Mouse (Mus musculus): Measurements from ENCODE around the gene Myo15. TPM values are rescaled to one million over a fixed set of nuclear protein-coding genes. Genes with fewer than 3 reads are reported as not detected.

The Myo15 gene
- total RNA-seq, 2 experiments from 2014 or later, result 0.07 TPM

DNA sequence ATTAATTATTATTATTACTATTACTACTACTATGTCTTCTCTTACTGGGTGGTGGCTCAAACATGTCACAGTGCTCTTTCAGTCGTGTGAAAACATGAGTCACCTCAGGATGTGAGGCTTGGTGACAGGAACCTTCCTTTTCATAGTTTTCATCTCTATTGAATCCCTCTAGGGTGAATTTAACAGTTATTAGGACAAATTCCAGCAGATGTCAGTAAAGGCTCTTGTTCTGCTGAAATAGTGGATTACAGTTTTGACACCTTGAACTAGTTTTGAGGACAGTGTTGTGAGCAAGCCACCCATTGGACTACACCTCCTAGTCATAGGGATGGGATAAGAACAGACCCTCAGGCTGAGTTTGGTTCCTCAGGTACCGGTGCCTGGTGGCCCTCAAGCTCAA, 26.6 kb downstream of the Myo15 start:
- ATAC-seq (ENCODE audit: poor library complexity, severe bottlenecking), result no peak

GRCm38 (mm10) chr11:60507281-60507680, 38.1 kb downstream of the Myo15 start:
- ATAC-seq (ENCODE audit: poor library complexity, severe bottlenecking), result no peak

DNA sequence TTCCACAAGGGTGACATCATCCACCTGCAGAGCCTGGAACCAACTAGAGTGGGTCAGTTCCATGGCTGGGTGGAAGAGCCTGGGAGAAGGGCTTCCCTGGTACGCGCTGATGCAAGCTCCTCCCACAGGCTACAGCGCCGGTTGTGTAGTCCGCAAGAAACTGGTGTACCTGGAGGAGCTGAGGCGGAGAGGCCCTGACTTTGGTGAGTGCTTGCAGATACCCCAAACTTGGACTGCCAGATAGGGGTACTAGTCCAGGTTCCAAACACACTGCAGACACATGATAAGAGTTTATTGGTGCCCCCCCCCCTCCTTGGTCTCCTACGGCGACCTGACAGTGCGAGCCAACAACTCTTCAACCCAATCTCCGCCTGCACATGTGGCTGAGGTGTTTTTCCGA, 39.8 kb downstream of the Myo15 start:
- ATAC-seq (ENCODE audit: poor library complexity, severe bottlenecking), result 0 out of 2 replicates have a peak, but pooled peaks have one; percentile 6

GRCm38 (mm10) chr11:60509500-60509899, 40.4 kb downstream of the Myo15 start:
- ATAC-seq (ENCODE audit: poor library complexity, severe bottlenecking), result peak; percentile 46; the same call in 1 of the 2 replicates

DNA sequence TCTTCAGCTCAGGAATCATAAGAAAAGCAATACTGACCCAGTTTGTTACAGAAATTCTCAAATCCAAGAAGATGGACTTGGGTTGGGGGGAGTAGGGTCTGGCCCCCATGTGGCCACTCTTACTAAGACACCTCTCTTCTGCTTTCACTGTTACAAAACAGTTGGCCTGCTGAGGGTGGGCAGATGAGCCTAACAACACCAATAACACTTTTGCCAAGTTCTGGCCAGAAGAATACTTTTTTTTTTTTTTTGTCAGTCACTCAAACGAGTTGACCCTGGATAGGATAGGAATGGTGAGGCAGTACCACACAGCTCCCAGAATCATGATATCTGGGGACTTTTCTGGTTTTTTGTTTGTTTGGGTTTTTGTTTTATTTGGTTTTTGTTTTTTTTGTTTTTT, 42.8 kb downstream of the Myo15 start:
- ATAC-seq (ENCODE audit: poor library complexity, severe bottlenecking), result no peak

GRCm38 (mm10) chr11:60512520-60512919, 43.4 kb downstream of the Myo15 start:
- no peak for ATAC-seq (ENCODE audit: poor library complexity, severe bottlenecking)

GRCm38 (mm10) chr11:60514941-60515340, 45.8 kb downstream of the Myo15 start:
- ATAC-seq (ENCODE audit: poor library complexity, severe bottlenecking), result no peak

DNA sequence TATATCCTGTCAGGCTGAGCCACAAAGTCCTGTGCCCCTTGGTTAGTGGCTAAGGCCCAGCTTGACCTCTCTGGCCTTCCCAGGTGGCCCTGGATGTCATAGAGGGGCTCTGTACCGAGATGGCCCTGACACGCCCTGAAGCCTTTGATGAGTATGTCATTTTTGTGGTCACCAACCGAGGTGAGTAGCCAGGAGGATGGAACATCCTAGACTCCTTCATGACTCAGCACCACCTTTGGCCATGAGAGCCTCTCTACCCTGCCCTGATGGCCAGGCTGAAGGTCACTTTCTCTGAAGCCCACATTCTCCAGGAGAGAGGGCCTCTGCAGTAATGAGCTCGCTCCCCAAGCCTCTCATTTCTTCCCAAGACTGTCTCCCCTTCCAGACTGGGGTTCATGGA, 49.2 kb downstream of the Myo15 start:
- ATAC-seq (ENCODE audit: poor library complexity, severe bottlenecking), result no peak

GRCm38 (mm10) chr11:60522027-60522426, 52.9 kb downstream of the Myo15 start:
- no peak for ATAC-seq (ENCODE audit: poor library complexity, severe bottlenecking)

DNA sequence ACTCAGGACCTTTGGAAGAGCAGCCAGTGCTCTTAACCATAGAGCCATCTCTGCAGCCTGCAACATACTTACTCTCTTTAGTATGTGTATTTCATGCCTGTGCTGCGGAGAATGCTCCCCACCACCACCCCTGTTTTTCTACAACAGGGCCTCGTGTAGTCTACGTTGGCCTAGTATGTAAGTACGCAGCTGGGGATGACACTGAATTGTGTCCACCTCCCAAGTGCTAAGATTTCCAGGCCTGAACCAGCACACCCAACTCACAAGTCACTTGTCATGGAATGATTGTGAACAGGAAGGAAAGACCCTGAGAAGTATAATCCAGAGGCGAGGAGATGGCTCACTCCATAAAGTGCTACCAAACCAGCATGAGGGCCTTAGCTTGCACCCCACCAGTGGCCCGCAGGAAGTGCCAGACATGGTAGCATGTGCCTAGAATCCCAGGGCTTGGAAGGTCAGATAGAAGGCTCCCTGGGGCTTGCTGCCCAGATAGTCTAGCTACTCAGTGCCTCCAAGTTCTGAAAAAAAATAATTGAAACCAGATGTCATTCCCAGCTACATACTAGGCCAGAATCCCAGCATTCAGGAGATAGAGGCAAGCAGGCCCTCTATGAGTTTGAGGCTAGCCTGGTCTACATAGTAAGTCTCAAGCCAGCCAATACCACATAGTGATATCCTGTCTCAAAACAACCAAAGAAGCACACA, 53.7 kb downstream of the Myo15 start:
- ATAC-seq (ENCODE audit: poor library complexity, severe bottlenecking), result no peak

DNA sequence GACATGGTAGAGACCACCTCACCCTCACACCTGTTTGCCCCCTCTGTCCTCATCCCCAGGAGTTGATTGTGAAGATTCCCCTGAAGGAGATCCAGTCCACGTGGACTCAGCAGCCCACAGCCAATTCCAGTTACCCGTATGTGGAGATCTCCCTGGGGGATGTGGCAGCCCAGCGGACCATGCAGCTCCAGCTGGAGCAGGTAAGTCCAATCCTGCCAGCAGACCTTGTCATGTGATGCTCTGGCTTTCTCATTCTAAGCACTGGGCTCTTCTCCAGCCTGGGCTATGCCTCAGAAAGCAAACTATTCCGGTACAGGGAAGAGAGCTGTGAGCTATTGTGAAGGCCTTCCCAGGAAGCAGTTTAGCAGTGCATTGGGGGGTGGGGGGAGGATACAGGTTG, 57.3 kb downstream of the Myo15 start:
- no peak for ATAC-seq (ENCODE audit: poor library complexity, severe bottlenecking)

GRCm38 (mm10) chr11:60535676-60536075, 66.5 kb downstream of the Myo15 start:
- ATAC-seq (ENCODE audit: poor library complexity, severe bottlenecking), result no peak

- ATAC-seq (ENCODE audit: poor library complexity, severe bottlenecking), result no peak
Observed at GRCm38 (mm10) chr11:60536180-60536858, 67.2 kb downstream of the Myo15 start, which contains the start of gene Alkbh5. TSS of gene Alkbh5 (plus strand) at chr11:60536381.

GRCm38 (mm10) chr11:60536859-60537467, 67.8 kb downstream of the Myo15 start:
- ATAC-seq (ENCODE audit: poor library complexity, severe bottlenecking), result peak; percentile 63

DNA sequence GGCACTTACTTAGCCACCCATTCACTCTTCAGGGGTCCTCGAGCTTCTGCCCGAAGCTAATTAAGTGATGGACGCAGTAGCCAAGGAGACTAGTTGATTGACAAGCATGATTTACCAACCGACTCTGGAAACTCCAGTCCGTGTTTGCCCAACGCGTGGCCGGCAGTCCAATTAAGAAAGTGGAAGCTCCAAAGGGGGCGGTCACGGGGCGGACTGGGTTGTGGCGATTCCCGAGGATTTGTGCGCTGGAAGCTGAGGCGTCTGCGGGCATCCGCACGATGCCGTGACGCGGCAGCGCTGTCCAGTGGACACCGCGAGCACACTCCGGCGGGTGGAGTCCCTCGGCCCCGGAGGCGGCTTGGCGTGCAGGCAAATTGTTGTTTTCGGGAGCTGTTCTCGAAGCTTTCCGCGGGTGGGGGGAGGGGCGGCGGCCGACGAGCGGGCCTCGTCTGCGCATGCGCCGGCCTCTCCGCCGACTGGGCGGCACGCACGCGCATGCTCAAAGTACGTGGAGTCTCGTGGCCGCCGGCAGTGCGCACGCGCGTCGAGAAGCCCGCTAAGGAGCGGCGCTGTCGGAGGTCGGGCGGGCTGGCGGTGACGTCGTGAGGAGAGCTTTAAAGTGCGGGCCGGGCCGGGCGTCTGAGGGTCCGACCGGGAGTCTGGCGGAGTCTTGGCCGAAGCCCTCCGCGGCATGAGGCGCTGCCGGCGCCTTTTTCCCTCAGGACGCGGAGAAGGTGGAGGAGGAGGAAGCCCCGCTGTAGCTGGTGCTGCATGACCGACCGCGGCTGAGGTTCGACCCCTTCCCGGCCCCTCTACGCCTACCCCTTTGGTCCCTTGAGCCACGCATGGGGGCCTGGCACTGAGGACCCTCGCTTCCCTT, 68.6 kb downstream of the Myo15 start:
- ATAC-seq (ENCODE audit: poor library complexity, severe bottlenecking), result peak; percentile 84

- ATAC-seq (ENCODE audit: poor library complexity, severe bottlenecking), result peak; percentile 30
Observed at GRCm38 (mm10) chr11:60538371-60539281, 69.5 kb downstream of the Myo15 start.

GRCm38 (mm10) chr11:60539540-60539939, 70.4 kb downstream of the Myo15 start:
- ATAC-seq (ENCODE audit: poor library complexity, severe bottlenecking), result no peak

- ATAC-seq (ENCODE audit: poor library complexity, severe bottlenecking), result no peak
Observed at GRCm38 (mm10) chr11:60540002-60540610, 71.0 kb downstream of the Myo15 start.

DNA sequence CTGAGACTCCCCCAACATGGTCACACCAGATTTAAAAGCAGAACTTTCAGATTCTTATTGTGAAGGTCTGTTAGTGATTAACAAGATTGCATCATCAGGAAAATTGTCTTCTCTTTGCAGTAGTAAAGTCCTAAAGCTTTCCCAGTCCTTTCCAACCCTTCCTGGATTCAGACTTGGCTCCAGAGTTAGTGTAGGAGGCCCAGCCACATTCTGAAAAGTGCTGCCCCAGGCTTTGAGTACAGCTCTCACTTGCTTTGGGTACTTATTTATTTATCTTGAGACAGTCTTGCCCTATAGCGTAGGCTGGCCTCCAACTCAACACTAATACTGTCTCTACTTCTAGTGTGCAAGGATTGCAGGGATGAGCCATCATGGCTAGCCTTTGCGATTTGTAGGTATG, 71.6 kb downstream of the Myo15 start:
- ATAC-seq (ENCODE audit: poor library complexity, severe bottlenecking), result no peak

Data from megakaryocyte, adult 5-6 weeks (primary cell).